Mouse (Mus musculus) forebrain, postnatal 0 days (tissue): ENCODE data around the gene Pex16. TPM values are rescaled to one million over a fixed set of nuclear protein-coding genes. Genes with fewer than 3 reads are reported as not detected.

Experiments
- ATAC-seq: fragments of 200-750 bp; cut with Nextera tagmentation; 2 replicates; pipeline ENCODE4 v1.8.0; 2017; ENCODE audit warnings: mild to moderate bottlenecking, moderate library complexity
- DNase-seq: peaks from one replicate; pipeline ENCODE4 v3.0.0-alpha.2; 2015
- H3K27ac ChIP-seq: fragments of 300-500 bp; sonication (generic); 2 replicates; pipeline ENCODE4 v1.5.1; 2014; ENCODE audit warnings: low read depth, mild to moderate bottlenecking, antibody characterized with exemption, low read length, moderate library complexity, mixed read lengths
- H3K27me3 ChIP-seq: fragments of 300-500 bp; sonication (generic); 2 replicates; pipeline ENCODE4 v1.6.1; 2014; ENCODE audit warnings: mild to moderate bottlenecking, low read length, mixed read lengths; ENCODE audit not compliant: insufficient read depth
- H3K36me3 ChIP-seq: fragments of 300-500 bp; sonication (generic); 2 replicates; pipeline ENCODE4 v1.6.1; 2014; ENCODE audit warnings: mild to moderate bottlenecking, moderate library complexity; ENCODE audit not compliant: insufficient read depth
- H3K4me1 ChIP-seq: fragments of 300-500 bp; sonication (generic); 2 replicates; pipeline ENCODE4 v1.6.1; 2014; ENCODE audit warnings: antibody characterized with exemption; ENCODE audit not compliant: insufficient read depth
- H3K4me2 ChIP-seq: fragments of 300-500 bp; sonication (generic); 2 replicates; pipeline ENCODE4 v1.6.1; 2014; ENCODE audit warnings: low read depth, mild to moderate bottlenecking, moderate library complexity
- H3K4me3 ChIP-seq: fragments of 300-500 bp; sonication (generic); 2 replicates; pipeline ENCODE4 v1.5.1; 2014; ENCODE audit warnings: low read depth, low read length, mixed read lengths
- H3K9ac ChIP-seq: fragments of 300-500 bp; sonication (generic); 2 replicates; pipeline ENCODE4 v1.6.1; 2014; ENCODE audit warnings: mild to moderate bottlenecking
- H3K9me3 ChIP-seq: fragments of 300-500 bp; sonication (generic); 2 replicates; pipeline ENCODE4 v1.6.1; 2016; ENCODE audit warnings: low read length
- CTCF ChIP-seq: sonication (generic); IDR thresholded peaks from 2 replicates; pipeline ENCODE4 v1.5.1; 2016; ENCODE audit warnings: antibody characterized with exemption, control low read depth, low read depth
- WGBS: fragments of 180-500 bp; shearing (Covaris S2); extraction: QIAGEN DNeasy Blood & Tissue Kit; methylation state at CpG from one replicate; pipeline ENCODE4 v1.1.7; 2014; 5-methylcytosine and 5-hydroxymethylcytosine counted together
- polyA plus RNA-seq: library from polyadenylated mRNA; unstranded; fragments of >200 nt; fragmentation: Nextera tagmentation; extraction: Ambion mirVana; gene quantifications from 2 replicates; pipeline ENCODE4 v1.2.1, GENCODE M21; 2015
- total RNA-seq: library from RNA; depleted of rRNA; stranded (reverse); fragments of >200 nt; gene quantifications from 2 replicates; pipeline ENCODE4 v1.2.3, GENCODE M21; 2014

Pex16 gene
- total and polyA plus RNA-seq, 2 experiments from 2014 or later, result 41.1 to 53.2 TPM

GRCm38 (mm10) chr2:92375099-92375623, 685 bp downstream of the Pex16 start:
- H3K27me3 ChIP-seq, result no peaks in the 10 kb centered on the region; the same call in 1 of the 2 replicates
- WGBS, result 2% methylated on average over 28 of the region's 29 CpGs
- H3K4me2 ChIP-seq, result peak overlapping the region; percentile 93
- peak; percentile 36; the same call in 1 of the 2 replicates for TF ChIP-seq CTCF
- peak; percentile 98 for DNase-seq
- H3K4me3 ChIP-seq, result peak overlapping the region; percentile 70
- peak overlapping the region; percentile 80 for H3K27ac ChIP-seq
- ATAC-seq, result peak; percentile 97
- H3K36me3 ChIP-seq, result peaks cover 25% of the 10 kb centered on the region
- no peaks in the 10 kb centered on the region for H3K9me3 ChIP-seq
- peaks cover 23% of the 10 kb centered on the region for H3K4me1 ChIP-seq
- peak overlapping the region; percentile 75 for H3K9ac ChIP-seq

DNA sequence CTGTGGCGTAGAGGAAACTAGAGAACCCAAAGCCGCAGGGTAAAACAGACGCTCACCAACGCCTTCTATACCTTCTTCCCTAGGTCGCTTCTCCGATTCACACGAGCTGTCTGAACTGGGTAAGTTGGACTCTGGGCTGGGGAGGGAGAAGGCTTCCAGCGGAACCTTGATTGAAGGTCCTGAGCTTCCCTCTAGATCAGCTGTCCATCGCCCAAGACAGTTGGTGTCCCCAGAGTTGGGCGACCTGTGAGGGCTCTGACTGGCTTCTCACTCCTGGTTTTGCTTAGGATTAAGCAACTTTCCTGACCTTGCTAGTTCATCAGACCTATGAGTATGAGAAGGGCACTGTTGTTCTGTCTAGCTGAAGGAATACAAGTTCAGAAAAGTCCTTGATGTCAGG, 1.3 kb downstream of the Pex16 start:
- H3K4me1 ChIP-seq, result peaks cover 23% of the 10 kb centered on the region
- H3K9ac ChIP-seq, result peak overlapping the region; percentile 75
- H3K27me3 ChIP-seq, result no peaks in the 10 kb centered on the region; the same call in 1 of the 2 replicates
- H3K4me3 ChIP-seq, result peak overlapping the region; percentile 70
- H3K4me2 ChIP-seq, result peak overlapping the region; percentile 93
- no peaks in the 10 kb centered on the region for H3K9me3 ChIP-seq
- no peak for TF ChIP-seq CTCF
- peaks cover 31% of the 10 kb centered on the region for H3K36me3 ChIP-seq
- H3K27ac ChIP-seq, result peak overlapping the region; percentile 80
- no peak for DNase-seq
- ATAC-seq, result no peak
- 12% methylated on average over 10 of the region's 10 CpGs for WGBS

GRCm38 (mm10) chr2:92376300-92376699, 1.8 kb downstream of the Pex16 start:
- H3K4me3 ChIP-seq, result peak overlapping the region; percentile 70; the same call in 1 of the 2 replicates

DNA sequence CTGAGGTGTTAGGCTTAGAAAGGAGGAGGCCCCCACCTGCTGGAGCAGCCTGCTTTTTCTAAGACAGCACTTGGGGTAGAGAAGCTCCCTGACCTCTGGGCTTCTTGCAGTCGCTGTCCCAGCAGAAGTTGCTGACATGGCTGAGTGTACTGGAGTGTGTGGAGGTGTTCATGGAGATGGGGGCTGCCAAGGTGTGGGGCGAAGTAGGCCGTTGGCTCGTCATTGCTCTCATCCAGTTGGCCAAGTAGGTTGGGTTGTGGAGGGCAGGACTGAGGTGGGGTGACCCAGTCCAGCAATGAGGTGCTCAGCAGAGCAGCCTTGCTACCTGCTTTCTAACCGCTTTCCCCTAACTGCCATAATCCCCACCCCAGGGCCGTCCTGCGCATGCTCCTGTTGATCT, 2.8 kb downstream of the Pex16 start:
- Histone ChIP-seq H3K27me3 (no peaks in the 10 kb centered on the region), H3K27ac (no peak overlapping the region), H3K36me3 (peaks cover 46% of the 10 kb centered on the region), H3K4me2 (no peak overlapping the region), H3K4me3 (no peak overlapping the region), H3K9ac (no peak overlapping the region), H3K9me3 (no peaks in the 10 kb centered on the region), H3K4me1 (peaks cover 14% of the 10 kb centered on the region)
- 90% methylated on average over 7 of the region's 7 CpGs for WGBS
- DNase-seq (no peak), ATAC-seq (no peak)
- TF ChIP-seq CTCF, result no peak

More at GRCm38 (mm10) chr2:92376300-92376699, 1.8 kb downstream of the Pex16 start:
- DNase-seq (no peak), ATAC-seq (no peak)
- Histone ChIP-seq H3K4me2 (peak overlapping the region; percentile 93; the same call in 1 of the 2 replicates), H3K9ac (peak overlapping the region; percentile 75; the same call in 1 of the 2 replicates), H3K4me1 (peaks cover 23% of the 10 kb centered on the region), H3K27ac (no peak overlapping the region), H3K27me3 (no peaks in the 10 kb centered on the region; the same call in 1 of the 2 replicates), H3K36me3 (peaks cover 36% of the 10 kb centered on the region), H3K9me3 (no peaks in the 10 kb centered on the region)
- 86% methylated on average over 6 of the region's 6 CpGs for WGBS
- TF ChIP-seq CTCF, result no peak

- 82% methylated on average over 17 of the region's 17 CpGs for WGBS
- Histone ChIP-seq H3K27ac (no peak overlapping the region), H3K4me3 (no peak overlapping the region), H3K36me3 (peaks cover 70% of the 10 kb centered on the region), H3K4me1 (peaks cover 6% of the 10 kb centered on the region), H3K9ac (no peak overlapping the region), H3K4me2 (no peak overlapping the region), H3K27me3 (no peaks in the 10 kb centered on the region), H3K9me3 (no peaks in the 10 kb centered on the region)
- no peak for ATAC-seq
- no peak for DNase-seq
- TF ChIP-seq CTCF, result no peak
These were observed 5.5 kb downstream of the Pex16 start for GRCm38 (mm10) chr2:92379783-92380494.

GRCm38 (mm10) chr2:92380495-92381050, 6.1 kb downstream of the Pex16 start:
- WGBS, result 76% methylated on average over 6 of the region's 6 CpGs
- H3K36me3 ChIP-seq, result peaks cover 77% of the 10 kb centered on the region
- H3K4me3 ChIP-seq, result no peak overlapping the region
- H3K9ac ChIP-seq, result no peak overlapping the region
- DNase-seq (no peak), ATAC-seq (no peak)
- TF ChIP-seq CTCF, result no peak
- peaks cover 6% of the 10 kb centered on the region for H3K4me1 ChIP-seq
- no peaks in the 10 kb centered on the region for H3K27me3 ChIP-seq
- H3K9me3 ChIP-seq, result no peaks in the 10 kb centered on the region
- no peak overlapping the region for H3K27ac ChIP-seq
- H3K4me2 ChIP-seq, result no peak overlapping the region

- Histone ChIP-seq H3K4me2 (no peak overlapping the region), H3K4me3 (no peak overlapping the region), H3K4me1 (peaks cover 1% of the 10 kb centered on the region), H3K9me3 (no peaks in the 10 kb centered on the region), H3K36me3 (peaks cover 82% of the 10 kb centered on the region), H3K27ac (no peak overlapping the region), H3K27me3 (no peaks in the 10 kb centered on the region), H3K9ac (no peak overlapping the region)
- DNase-seq, result no peak
- no peak for ATAC-seq
- TF ChIP-seq CTCF, result no peak
- 86% methylated on average over 5 of the region's 5 CpGs for WGBS
These were observed 6.7 kb downstream of the Pex16 start for GRCm38 (mm10) chr2:92381161-92381560.
